Mouse (Mus musculus) urinary bladder, postnatal 25 days (tissue): ENCODE data around the gene Arl11.
"Not testable (repeated sequence)": the region's sequence is repeated elsewhere in the genome, so short reads cannot be mapped to it uniquely, and the experiment has no call there.

Source experiments
- DNase-seq: peaks from one replicate; pipeline ENCODE4 v3.0.0; 2022; ENCODE audit warnings: low spot score

Arl11 gene

GRCm38 (mm10) chr14:61309593-61309992 lies at the start of gene Arl11:
Gene Arl11 (plus strand): TSS chr14:61309753.
- no peak for DNase-seq

GRCm38 (mm10) chr14:61267908-61268475 lies 41.6 kb upstream of the Arl11 start:
- DNase-seq = no peak

- no peak for DNase-seq
Measured at GRCm38 (mm10) chr14:61274414-61275198, 34.9 kb upstream of the Arl11 start.

- peak; percentile 48 for DNase-seq
Measured at GRCm38 (mm10) chr14:61277285-61277684, 32.3 kb upstream of the Arl11 start.

GRCm38 (mm10) chr14:61278676-61279300 lies 30.8 kb upstream of the Arl11 start:
- no peak for DNase-seq

GRCm38 (mm10) chr14:61288606-61289286 lies 20.8 kb upstream of the Arl11 start:
- DNase-seq = no peak

- no peak for DNase-seq
Measured at GRCm38 (mm10) chr14:61290664-61291063, 18.9 kb upstream of the Arl11 start.

GRCm38 (mm10) chr14:61293884-61294737 lies 15.4 kb upstream of the Arl11 start:
- peak; percentile 45 for DNase-seq

- peak; percentile 32 for DNase-seq
Measured at GRCm38 (mm10) chr14:61294738-61295079, 14.8 kb upstream of the Arl11 start.

- no peak for DNase-seq
Measured at GRCm38 (mm10) chr14:61299810-61300209, 9.7 kb upstream of the Arl11 start.

GRCm38 (mm10) chr14:61301323-61301722 lies 8.2 kb upstream of the Arl11 start:
- DNase-seq = no peak

GRCm38 (mm10) chr14:61302428-61302827 lies 7.1 kb upstream of the Arl11 start:
- no peak for DNase-seq

- no peak for DNase-seq
Measured at GRCm38 (mm10) chr14:61303969-61304609, 5.5 kb upstream of the Arl11 start.

- DNase-seq = no peak
Measured at GRCm38 (mm10) chr14:61310036-61310772, 651 bp downstream of the Arl11 start.

GRCm38 (mm10) chr14:61310963-61311362 lies 1.4 kb downstream of the Arl11 start:
- DNase-seq = no peak

- DNase-seq = peak; percentile 51
Measured at GRCm38 (mm10) chr14:61316861-61317260, 7.3 kb downstream of the Arl11 start.

- DNase-seq = no peak
Measured at GRCm38 (mm10) chr14:61320765-61321164, 11.2 kb downstream of the Arl11 start.

- DNase-seq = no peak
Measured at GRCm38 (mm10) chr14:61321200-61321599, 11.6 kb downstream of the Arl11 start.

GRCm38 (mm10) chr14:61322740-61323139 lies 13.2 kb downstream of the Arl11 start:
- DNase-seq = no peak

- not testable (repeated sequence) for DNase-seq
Measured at GRCm38 (mm10) chr14:61327007-61327406, 17.5 kb downstream of the Arl11 start.
